Mouse (Mus musculus): Measurements from ENCODE around the gene Wasf2. TPM values are rescaled to one million over a fixed set of nuclear protein-coding genes. Genes with fewer than 3 reads are reported as not detected.

The Wasf2 gene
- polyA plus RNA-seq, 1 experiment = 14.7 TPM

- no peak for TF ChIP-seq CTCF (IDR thresholded peaks at IDR 0.05; ENCODE audit: extremely low read depth, insufficient read depth, low read length)
- no peak for TF ChIP-seq POLR2A (IDR thresholded peaks at IDR 0.05; ENCODE audit: extremely low read depth, insufficient read depth, low read length)
- H3K4me1 ChIP-seq (ENCODE audit: control insufficient read depth, insufficient read depth, low read length) = peaks cover 25% of the 10 kb centered on the region
- no peak overlapping the region for H3K4me3 ChIP-seq (ENCODE audit: insufficient read depth, low read length)
- H3K27ac ChIP-seq (ENCODE audit: insufficient read depth, low read length) = no peak overlapping the region
These were observed 41.0 kb upstream of the Wasf2 start for GRCm38 (mm10) chr4:133089319-133089718.

GRCm38 (mm10) chr4:133089802-133090201 is 40.5 kb upstream of the Wasf2 start:
- Histone ChIP-seq H3K4me3 (ENCODE audit: insufficient read depth, low read length) (no peak overlapping the region), H3K4me1 (ENCODE audit: control insufficient read depth, insufficient read depth, low read length) (peaks cover 22% of the 10 kb centered on the region), H3K27ac (ENCODE audit: insufficient read depth, low read length) (no peak overlapping the region)
- TF ChIP-seq POLR2A (IDR thresholded peaks at IDR 0.05; ENCODE audit: extremely low read depth, insufficient read depth, low read length) (no peak), CTCF (IDR thresholded peaks at IDR 0.05; ENCODE audit: extremely low read depth, insufficient read depth, low read length) (no peak)

GRCm38 (mm10) chr4:133090276-133090719 is 40.0 kb upstream of the Wasf2 start:
- Histone ChIP-seq H3K4me1 (ENCODE audit: control insufficient read depth, insufficient read depth, low read length) (peaks cover 25% of the 10 kb centered on the region), H3K27ac (ENCODE audit: insufficient read depth, low read length) (no peak overlapping the region), H3K4me3 (ENCODE audit: insufficient read depth, low read length) (no peak overlapping the region)
- no peak for TF ChIP-seq POLR2A (IDR thresholded peaks at IDR 0.05; ENCODE audit: extremely low read depth, insufficient read depth, low read length)
- no peak for TF ChIP-seq CTCF (IDR thresholded peaks at IDR 0.05; ENCODE audit: extremely low read depth, insufficient read depth, low read length)

DNA sequence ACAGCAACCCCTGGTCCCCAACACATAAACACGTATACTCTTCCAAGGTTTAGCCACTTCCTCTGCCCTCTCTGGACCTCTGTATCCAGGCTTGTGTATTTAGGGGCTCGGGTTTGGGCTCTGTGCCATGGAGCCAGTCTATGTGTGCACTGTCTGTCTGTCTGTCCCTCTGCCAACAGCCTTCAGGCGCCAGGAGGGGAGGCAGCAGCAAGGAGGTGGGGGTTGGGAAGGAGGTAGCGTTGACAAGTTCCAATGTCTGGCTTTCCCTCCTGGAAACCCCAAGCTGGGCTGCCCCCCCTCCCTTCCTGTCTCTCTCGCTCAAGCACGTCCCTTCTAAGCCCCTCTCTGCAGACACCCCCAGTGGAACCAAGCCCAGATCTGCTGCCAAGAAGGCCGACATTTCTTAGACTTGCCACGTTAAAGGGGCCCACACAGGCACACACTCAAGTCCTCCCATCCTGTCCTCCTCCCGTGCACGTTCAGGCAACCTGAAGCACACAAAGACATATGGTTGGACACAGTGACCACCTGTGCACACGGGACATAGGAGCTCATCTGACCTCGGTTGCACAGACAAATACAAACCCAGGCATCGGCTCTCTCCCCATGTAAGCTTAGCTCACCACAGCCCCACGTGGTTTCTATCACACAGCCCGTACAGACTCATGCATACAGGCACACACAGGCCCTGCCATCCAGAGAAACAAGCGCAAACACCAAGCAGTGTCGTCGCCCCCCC is 39.4 kb upstream of the Wasf2 start:
- Histone ChIP-seq H3K4me3 (ENCODE audit: insufficient read depth, low read length) (no peak overlapping the region), H3K27ac (ENCODE audit: insufficient read depth, low read length) (0 out of 2 replicates have a peak overlapping the region, but pooled peaks have one; percentile 11), H3K4me1 (ENCODE audit: control insufficient read depth, insufficient read depth, low read length) (peaks cover 25% of the 10 kb centered on the region)
- TF ChIP-seq POLR2A (IDR thresholded peaks at IDR 0.05; ENCODE audit: extremely low read depth, insufficient read depth, low read length) (no peak), CTCF (IDR thresholded peaks at IDR 0.05; ENCODE audit: extremely low read depth, insufficient read depth, low read length) (no peak)

GRCm38 (mm10) chr4:133091459-133091785 is 38.9 kb upstream of the Wasf2 start:
- no peak overlapping the region for H3K4me3 ChIP-seq (ENCODE audit: insufficient read depth, low read length)
- TF ChIP-seq CTCF (IDR thresholded peaks at IDR 0.05; ENCODE audit: extremely low read depth, insufficient read depth, low read length) (no peak), POLR2A (IDR thresholded peaks at IDR 0.05; ENCODE audit: extremely low read depth, insufficient read depth, low read length) (no peak)
- H3K4me1 ChIP-seq (ENCODE audit: control insufficient read depth, insufficient read depth, low read length) = peaks cover 25% of the 10 kb centered on the region
- no peak overlapping the region for H3K27ac ChIP-seq (ENCODE audit: insufficient read depth, low read length)

DNA sequence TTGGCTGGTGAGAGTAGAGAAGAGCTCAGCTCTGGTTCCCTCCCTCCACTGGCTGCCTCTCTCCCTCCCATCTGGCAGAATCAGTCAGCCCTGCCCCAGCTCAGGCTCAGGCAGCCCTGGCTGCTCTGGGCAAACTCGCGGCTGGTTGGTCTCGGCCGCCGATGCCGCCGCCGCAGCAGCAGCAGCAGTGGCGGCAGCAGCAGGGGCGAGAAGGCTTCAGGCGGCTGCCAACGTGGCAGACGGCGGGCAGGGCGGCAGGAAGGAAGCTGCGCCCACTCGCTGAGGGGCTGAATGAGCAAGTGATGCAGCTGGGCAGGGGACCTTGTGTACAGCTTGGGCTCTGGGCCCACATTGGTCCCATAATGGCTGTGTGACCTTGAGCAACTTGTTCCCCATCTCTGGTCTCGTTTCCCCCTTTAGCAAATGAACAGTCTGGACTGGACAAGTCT is 37.8 kb upstream of the Wasf2 start:
- Histone ChIP-seq H3K27ac (ENCODE audit: insufficient read depth, low read length) (peak overlapping the region; percentile 26), H3K4me1 (ENCODE audit: control insufficient read depth, insufficient read depth, low read length) (peaks cover 23% of the 10 kb centered on the region), H3K4me3 (ENCODE audit: insufficient read depth, low read length) (no peak overlapping the region)
- 0 out of 2 replicates have a peak, but pooled peaks have one; percentile 35 for TF ChIP-seq POLR2A (IDR thresholded peaks at IDR 0.05; ENCODE audit: extremely low read depth, insufficient read depth, low read length)
- TF ChIP-seq CTCF (IDR thresholded peaks at IDR 0.05; ENCODE audit: extremely low read depth, insufficient read depth, low read length) = no peak

DNA sequence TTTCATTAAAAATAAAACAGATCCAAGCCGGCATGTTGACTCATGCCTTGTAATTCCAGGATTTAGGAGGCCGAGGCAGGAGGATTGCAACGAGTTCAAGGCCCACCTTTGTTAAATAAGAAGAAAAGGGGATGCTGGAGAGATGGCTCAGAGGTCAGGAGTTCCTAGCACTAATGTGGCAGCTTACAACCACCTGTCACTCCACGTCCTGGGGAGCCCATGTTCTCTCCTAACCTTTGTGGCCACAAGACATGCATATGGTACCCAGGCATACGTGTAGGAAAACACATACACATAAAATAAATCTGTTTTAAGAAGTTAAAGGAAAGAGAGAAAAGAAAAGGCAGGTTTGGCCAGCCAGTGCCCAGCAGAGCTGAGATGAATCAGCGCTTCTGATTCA is 37.2 kb upstream of the Wasf2 start:
- Histone ChIP-seq H3K4me1 (ENCODE audit: control insufficient read depth, insufficient read depth, low read length) (peaks cover 21% of the 10 kb centered on the region), H3K4me3 (ENCODE audit: insufficient read depth, low read length) (no peak overlapping the region), H3K27ac (ENCODE audit: insufficient read depth, low read length) (peak overlapping the region; percentile 51; the same call in 1 of the 2 replicates)
- TF ChIP-seq CTCF (IDR thresholded peaks at IDR 0.05; ENCODE audit: extremely low read depth, insufficient read depth, low read length) = no peak
- TF ChIP-seq POLR2A (IDR thresholded peaks at IDR 0.05; ENCODE audit: extremely low read depth, insufficient read depth, low read length) = no peak

DNA sequence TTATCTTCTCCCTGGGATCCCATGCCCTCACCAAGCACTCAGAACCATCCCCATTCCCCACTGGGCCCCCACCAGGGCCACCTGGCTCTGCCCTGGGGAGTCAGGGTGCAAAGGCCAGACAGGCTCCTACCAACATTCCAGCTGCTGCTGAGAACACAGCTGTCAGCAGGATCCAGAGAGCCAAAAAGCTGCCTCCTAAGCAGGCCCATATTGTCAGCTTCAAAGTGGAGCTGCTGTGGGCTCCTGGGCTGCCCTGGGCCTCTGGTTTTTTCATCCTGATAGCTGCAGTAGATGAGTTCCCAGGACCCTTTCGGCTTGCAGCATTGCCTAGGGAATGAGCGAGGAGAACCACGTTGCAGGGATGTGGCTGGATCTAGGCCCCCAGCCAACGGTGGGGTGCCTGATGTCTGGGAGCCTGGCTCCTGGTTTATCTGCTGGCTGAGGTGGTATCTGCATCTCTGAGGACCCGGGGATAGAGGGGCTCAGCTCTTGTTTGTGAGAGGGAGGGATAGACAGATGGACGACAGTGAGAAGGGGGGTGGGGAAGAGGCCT is 36.7 kb upstream of the Wasf2 start:
- no peak overlapping the region for H3K4me3 ChIP-seq (ENCODE audit: insufficient read depth, low read length)
- no peak for TF ChIP-seq POLR2A (IDR thresholded peaks at IDR 0.05; ENCODE audit: extremely low read depth, insufficient read depth, low read length)
- no peak for TF ChIP-seq CTCF (IDR thresholded peaks at IDR 0.05; ENCODE audit: extremely low read depth, insufficient read depth, low read length)
- peaks cover 20% of the 10 kb centered on the region for H3K4me1 ChIP-seq (ENCODE audit: control insufficient read depth, insufficient read depth, low read length)
- H3K27ac ChIP-seq (ENCODE audit: insufficient read depth, low read length) = peak overlapping the region; percentile 51; the same call in 1 of the 2 replicates

DNA sequence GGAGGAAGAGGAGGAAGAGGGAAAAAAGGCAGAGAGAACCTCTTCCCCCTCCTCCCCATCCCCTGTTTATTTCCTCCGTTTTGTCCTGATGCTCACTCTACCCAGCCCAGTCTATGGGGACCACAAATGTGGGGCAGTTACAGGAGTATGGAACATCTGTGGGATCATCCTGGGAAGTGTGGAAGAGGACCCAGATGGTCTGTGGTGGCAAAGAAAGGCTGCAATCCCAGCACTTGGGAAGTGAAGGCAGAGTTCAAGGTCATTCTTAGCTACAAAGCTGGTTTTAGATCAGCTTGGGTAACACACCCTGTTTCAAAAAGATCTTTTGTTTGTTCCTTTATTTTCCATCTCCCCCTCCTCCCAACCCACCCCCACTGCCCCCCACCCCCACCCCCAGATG is 36.0 kb upstream of the Wasf2 start:
- H3K4me1 ChIP-seq (ENCODE audit: control insufficient read depth, insufficient read depth, low read length) = peaks cover 20% of the 10 kb centered on the region
- no peak overlapping the region for H3K27ac ChIP-seq (ENCODE audit: insufficient read depth, low read length)
- TF ChIP-seq POLR2A (IDR thresholded peaks at IDR 0.05; ENCODE audit: extremely low read depth, insufficient read depth, low read length) (no peak), CTCF (IDR thresholded peaks at IDR 0.05; ENCODE audit: extremely low read depth, insufficient read depth, low read length) (no peak)
- H3K4me3 ChIP-seq (ENCODE audit: insufficient read depth, low read length) = no peak overlapping the region

Data from cortical plate, adult 2 months (tissue).